Mouse (Mus musculus): ENCODE results near the gene Tmem232.
"Not testable (repeated sequence)": the region's sequence is repeated elsewhere in the genome, so short reads cannot be mapped to it uniquely, and the experiment has no call there.

Gene Tmem232

DNA sequence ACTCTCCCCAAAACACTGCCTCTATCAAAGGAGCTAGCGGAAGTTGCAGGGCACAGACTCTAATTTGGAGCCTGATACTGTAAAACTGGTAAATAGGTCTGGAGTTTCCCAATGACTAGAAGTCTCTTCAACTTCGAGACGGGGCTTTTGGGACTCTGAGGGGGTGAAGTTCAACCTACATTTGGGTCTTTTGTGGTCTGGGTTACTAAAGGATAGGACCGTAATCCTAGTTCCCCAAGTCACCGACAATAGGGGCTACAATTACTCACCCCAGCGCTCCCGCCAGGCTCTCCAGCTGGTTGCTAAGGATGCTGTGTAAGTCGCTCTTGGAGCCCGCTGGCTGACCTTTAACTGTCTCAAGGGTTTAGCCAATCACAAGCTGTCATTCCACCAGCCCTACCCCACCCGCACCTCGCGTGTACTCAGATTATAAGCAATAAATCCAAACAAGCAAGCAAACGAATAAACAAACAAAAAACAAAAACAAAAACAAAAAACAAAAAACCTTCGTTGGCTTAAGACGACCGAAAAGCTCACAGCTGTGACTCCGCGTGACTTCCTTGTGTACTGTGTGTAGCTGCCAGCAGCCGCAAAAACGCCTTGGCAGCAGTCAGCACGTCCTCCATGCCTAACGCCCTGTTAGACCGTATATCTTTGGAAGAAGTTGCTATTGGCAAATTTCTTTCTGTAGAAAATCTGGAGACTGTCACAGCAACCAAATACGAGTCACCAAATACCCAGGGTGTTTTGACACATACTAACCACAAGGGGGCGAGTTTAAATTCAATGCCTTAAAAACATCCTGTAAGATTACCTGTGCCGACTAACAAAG lies at the start of gene Tmem232:
Tmem232 (minus strand) TSS at position 342 of the 832 bp plus-strand sequence.
- no peak for DNase-seq (ENCODE audit: low spot score)

GRCm38 (mm10) chr17:65586892-65587291 lies 46.3 kb upstream of the Tmem232 start:
- DNase-seq (ENCODE audit: low spot score), result no peak

DNA sequence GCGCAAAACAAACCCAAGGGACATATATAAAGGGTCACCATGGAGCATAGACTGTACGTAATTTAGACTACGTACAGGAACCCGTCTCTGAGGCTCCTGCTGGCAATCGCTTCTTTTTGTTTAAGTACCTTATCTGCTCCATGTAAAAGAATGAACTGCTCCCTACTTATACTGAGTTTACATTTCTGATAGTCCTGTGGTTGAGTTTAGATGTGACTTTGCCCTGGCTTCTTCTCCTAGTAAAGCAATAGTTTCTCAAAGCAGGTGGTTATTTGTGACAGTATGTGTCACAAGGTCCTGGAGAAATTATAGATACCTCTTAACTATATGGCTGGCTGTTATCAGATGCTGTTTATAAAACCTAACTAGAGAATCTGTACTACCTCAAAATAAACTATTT lies 40.9 kb upstream of the Tmem232 start:
- DNase-seq (ENCODE audit: low spot score), result no peak

DNA sequence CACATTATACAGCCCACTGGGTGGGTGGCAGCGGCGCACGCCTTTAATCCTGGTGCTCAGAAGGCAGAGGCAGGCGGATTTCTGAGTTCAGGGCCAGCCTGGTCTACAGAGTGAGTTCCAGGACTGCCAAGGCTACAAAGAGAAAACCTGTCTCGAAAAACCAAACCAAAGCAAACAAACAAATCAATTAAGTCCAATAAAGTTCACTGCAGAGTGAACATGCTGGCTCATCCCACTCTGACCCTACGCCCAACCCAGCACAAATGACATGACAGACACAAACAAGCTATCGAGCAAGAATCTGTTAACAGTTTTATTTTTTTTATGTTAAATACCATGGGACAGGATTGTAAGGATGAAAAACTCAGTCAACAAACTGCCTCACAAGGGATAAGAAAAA lies 39.2 kb upstream of the Tmem232 start:
- no peak for DNase-seq (ENCODE audit: low spot score)

DNA sequence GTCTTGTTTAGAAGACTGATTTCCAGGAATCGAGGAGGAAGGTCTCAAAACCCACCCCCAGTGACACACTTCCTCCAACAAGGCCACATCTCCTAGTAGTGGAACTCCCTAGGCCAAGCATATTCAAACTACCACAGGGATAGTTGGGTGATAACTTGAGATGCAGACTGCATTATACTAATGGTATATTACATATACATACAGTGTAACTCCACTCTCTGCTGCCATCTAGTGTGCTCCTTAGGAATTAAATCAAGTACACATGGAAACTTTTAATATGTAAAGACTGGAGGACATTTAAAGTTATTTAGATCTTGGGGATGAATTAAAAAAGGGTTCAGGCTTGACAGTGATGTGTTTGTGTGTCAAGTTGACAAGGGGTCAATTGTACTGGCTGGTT lies 34.8 kb upstream of the Tmem232 start:
- DNase-seq (ENCODE audit: low spot score), result no peak

DNA sequence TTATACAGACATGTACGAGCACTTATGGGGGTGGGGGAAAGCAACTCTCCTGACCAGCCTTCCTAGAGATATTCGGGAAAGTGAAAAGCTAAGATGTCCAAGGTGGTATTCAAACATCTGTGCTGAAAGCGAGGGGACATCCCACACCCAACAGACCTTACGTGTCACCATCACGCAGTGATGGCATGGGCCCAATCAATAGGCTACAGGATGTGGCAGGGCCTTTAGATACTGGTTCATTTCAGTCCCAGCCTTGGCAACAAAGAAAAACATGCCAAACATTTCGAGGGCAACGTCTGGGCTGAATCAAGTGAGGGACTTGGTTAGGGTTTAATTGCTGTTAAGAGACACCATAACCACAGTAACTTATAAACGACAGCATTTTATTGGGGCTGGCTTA lies 34.3 kb upstream of the Tmem232 start:
- no peak for DNase-seq (ENCODE audit: low spot score)

GRCm38 (mm10) chr17:65571866-65572265 lies 31.3 kb upstream of the Tmem232 start:
- DNase-seq (ENCODE audit: low spot score), result no peak

DNA sequence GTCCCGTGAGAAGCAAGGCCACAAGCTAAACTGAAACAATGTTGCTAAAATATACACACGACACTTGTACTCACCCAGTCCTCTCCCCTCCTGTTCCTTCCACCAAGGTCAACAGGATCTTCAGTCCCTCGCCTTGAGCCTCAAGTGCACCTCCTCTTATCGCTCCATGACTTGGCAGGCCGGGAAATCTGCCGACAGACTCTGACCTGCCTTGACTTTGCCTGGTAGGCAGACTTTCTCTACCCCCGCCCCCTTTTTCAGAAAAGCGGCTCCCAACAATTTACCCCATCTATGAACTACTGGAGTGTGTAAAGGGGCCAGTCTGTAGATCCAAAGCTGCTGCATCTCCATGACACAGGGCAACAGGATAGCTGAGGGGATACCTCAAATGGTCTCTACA lies 30.9 kb upstream of the Tmem232 start:
- no peak for DNase-seq (ENCODE audit: low spot score)

DNA sequence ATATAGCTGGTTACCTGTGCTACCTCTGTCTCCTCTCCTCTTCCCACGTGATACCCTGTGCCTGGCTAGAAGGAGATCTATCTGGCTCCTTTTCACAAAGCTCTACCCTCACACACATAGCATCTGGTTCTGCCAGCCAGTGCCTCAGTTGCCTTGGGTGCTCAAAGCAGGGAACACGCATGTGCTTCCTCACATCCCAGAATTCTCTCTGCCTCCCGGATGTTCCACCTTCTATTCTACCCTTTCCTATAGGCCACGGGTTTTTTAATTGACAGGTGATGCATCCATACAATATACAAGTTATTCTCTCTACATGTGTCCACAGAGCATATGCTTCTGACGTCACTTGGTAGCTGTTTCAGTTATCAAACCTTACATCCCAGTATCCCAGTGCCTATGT lies 23.6 kb upstream of the Tmem232 start:
- DNase-seq (ENCODE audit: low spot score), result no peak

GRCm38 (mm10) chr17:65563345-65563744 lies 22.8 kb upstream of the Tmem232 start:
- no peak for DNase-seq (ENCODE audit: low spot score)

GRCm38 (mm10) chr17:65562761-65563160 lies 22.2 kb upstream of the Tmem232 start:
- DNase-seq (ENCODE audit: low spot score), result no peak

- DNase-seq (ENCODE audit: low spot score), result no peak
These were observed 20.9 kb upstream of the Tmem232 start for GRCm38 (mm10) chr17:65561361-65562015.

DNA sequence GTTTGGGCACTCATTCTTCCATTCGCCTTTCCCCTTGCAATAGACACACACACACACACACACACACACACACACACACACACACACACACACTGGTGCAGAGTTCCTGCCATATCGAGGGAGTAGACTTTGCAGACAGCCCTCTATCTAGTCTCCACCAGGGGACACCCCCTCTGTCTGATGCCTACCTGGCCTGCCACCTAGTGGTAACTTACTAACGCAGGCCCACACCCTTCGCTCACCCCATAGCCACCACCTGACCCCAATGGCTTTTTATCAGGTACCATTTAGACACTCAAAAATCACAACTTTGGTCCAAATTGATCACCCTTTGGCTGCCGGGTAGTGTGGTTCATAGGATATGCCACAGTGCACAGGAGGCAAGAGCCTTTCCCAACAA lies 18.7 kb upstream of the Tmem232 start:
- DNase-seq (ENCODE audit: low spot score), result no peak

GRCm38 (mm10) chr17:65558788-65559187 lies 18.2 kb upstream of the Tmem232 start:
- no peak for DNase-seq (ENCODE audit: low spot score)

DNA sequence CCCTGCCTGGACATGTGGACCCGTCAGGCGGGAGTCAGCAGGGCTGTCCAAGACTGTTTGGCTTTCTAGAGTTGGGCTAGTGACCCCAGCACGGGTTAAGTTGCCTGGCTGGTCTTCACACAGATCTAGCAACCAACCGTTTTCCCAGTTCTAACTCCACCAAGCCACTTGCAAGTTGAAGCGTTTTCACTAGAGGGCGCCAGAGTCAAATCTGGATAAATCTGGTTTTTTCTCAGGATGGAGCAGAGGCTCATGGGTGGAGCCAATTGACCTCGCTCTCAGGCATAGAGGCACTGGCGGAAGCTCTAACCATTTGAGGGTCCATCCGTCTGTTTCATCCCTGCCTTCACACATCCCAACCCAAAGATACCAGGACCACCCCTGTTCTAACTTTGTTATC lies 17.6 kb upstream of the Tmem232 start:
- no peak for DNase-seq (ENCODE audit: low spot score)

DNA sequence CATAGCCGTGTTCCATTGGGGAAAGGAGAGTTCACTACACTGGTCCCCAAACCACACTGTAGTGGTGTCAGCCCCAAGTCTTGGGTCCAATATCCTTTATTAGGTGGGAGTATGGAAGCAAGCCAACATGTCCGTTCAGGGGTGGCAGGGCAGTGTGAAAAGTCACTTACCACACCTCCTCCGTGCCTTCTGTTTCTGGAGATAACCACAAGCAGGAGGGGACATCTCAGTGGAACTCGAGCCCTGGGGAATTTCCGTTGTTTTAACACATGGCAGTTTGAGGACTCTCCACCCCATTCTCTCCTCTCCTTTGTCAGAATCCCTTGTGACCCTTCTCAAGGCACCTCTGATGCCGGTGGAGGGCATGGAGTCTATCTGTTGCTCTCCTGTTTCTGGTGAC lies 16.6 kb upstream of the Tmem232 start:
- DNase-seq (ENCODE audit: low spot score), result no peak

DNA sequence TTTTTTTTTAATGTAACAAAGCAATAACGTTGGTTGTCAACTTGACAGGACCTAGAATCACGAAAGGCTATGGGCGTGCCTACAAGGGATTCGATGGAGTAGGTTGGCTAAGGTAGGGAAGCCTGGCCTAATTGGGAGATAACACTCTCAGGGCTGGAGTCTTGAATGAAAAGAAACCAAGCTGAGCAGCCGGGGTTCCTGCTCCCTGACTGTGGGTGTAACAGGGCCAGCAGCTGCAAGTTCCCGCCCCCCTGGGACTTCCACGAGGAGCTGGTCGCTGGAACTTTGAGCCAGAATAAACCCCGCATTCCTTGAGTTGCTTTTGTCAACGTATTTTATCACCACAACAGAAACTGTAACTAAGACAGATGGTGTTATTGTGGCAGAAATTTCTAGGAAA lies 16.2 kb upstream of the Tmem232 start:
- no peak for DNase-seq (ENCODE audit: low spot score)

- no peak for DNase-seq (ENCODE audit: low spot score)
These were observed 11.9 kb upstream of the Tmem232 start for GRCm38 (mm10) chr17:65552426-65552997.

GRCm38 (mm10) chr17:65550357-65550756 lies 9.8 kb upstream of the Tmem232 start:
- DNase-seq (ENCODE audit: low spot score), result no peak

- no peak for DNase-seq (ENCODE audit: low spot score)
These were observed 8.2 kb upstream of the Tmem232 start for GRCm38 (mm10) chr17:65548698-65549365.

- DNase-seq (ENCODE audit: low spot score), result not testable (repeated sequence)
These were observed 5.6 kb upstream of the Tmem232 start for GRCm38 (mm10) chr17:65546221-65546620.

DNA sequence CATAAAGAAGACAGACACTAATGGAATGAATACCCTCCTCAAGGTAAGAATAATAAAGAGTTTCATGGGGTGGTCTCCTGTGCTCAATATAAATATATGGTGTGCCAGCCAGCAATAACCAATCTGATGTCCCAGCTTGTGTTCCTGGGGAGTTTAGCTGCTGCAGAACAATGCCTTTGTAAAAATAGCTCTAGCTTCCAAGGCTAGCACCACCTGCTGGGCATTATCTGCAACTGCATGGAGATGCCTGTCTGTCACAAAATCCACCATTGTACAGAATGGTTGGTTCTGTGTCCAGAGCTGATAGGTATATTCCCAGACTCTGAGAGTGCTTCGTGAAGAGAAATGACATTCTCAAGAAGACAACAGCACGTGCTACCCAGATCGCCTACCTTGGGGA lies 4.4 kb downstream of the Tmem232 start:
- no peak for DNase-seq (ENCODE audit: low spot score)

DNA sequence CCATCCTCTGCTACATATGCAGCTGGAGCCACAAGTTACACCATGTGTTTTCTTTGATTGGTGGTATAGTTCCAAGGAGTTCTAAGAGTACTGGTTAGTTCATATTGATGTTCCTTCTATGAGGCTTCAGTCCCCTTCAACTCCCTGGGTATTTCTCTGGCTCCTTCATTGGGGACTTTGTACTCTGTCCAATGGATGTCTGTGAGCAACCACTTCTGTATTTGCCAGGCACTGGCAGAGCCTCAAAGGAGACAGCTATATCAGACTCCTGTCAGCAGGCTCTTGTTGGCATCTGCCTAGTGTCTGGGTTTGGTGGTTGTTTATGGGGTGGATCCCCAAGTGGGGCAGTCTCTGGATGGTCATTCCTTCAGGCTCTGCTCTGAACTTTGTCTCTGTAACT lies 8.2 kb downstream of the Tmem232 start:
- DNase-seq (ENCODE audit: low spot score), result not testable (repeated sequence)
